Mouse (Mus musculus): ENCODE results near the gene Gm10643. TPM values are rescaled to one million over a fixed set of nuclear protein-coding genes. Genes with fewer than 3 reads are reported as not detected.

The Gm10643 gene
- polyA plus RNA-seq, 1 experiment from 2014 or later, result 1.4 TPM

GRCm38 (mm10) chr8:84023085-84023484, 41.9 kb downstream of the Gm10643 start:
- H3K36me3 ChIP-seq, result no peaks in the 10 kb centered on the region
- H3K27ac ChIP-seq, result peak overlapping the region; percentile 69; the same call in 1 of the 2 replicates
- DNase-seq (ENCODE audit: low spot score), result peak; percentile 85
- no peaks in the 10 kb centered on the region for H3K9me3 ChIP-seq
- 8% methylated on average over 5 of the region's 5 CpGs for WGBS
- H3K4me3 ChIP-seq, result peak overlapping the region; percentile 19; the same call in 1 of the 2 replicates
- H3K27me3 ChIP-seq (ENCODE audit: insufficient read depth, poor library complexity, severe bottlenecking), result peaks cover 67% of the 10 kb centered on the region
- peaks cover 54% of the 10 kb centered on the region for H3K4me1 ChIP-seq

GRCm38 (mm10) chr8:84021569-84021968, 43.4 kb downstream of the Gm10643 start:
- no peak for DNase-seq (ENCODE audit: low spot score)
- Histone ChIP-seq H3K4me3 (peak overlapping the region; percentile 41), H3K27ac (peak overlapping the region; percentile 85), H3K36me3 (no peaks in the 10 kb centered on the region), H3K27me3 (ENCODE audit: insufficient read depth, poor library complexity, severe bottlenecking) (peaks cover 56% of the 10 kb centered on the region), H3K4me1 (peaks cover 54% of the 10 kb centered on the region), H3K9me3 (no peaks in the 10 kb centered on the region)
- 41% methylated on average over 12 of the region's 12 CpGs for WGBS

- Histone ChIP-seq H3K27me3 (ENCODE audit: insufficient read depth, poor library complexity, severe bottlenecking) (peaks cover 51% of the 10 kb centered on the region), H3K36me3 (no peaks in the 10 kb centered on the region), H3K9me3 (no peaks in the 10 kb centered on the region), H3K4me1 (peaks cover 50% of the 10 kb centered on the region), H3K4me3 (peak within 1 kb of the TSS; percentile 41), H3K27ac (peak within 1 kb of the TSS; percentile 85)
- WGBS, result 7% methylated on average over 18 of the region's 18 CpGs
- no peak for DNase-seq (ENCODE audit: low spot score)
Measured at GRCm38 (mm10) chr8:84021096-84021495, 43.8 kb downstream of the Gm10643 start, which contains the start of gene Palm3. Palm3 (plus strand) TSS chr8:84021471.

- peaks cover 40% of the 10 kb centered on the region for H3K4me1 ChIP-seq
- 82% methylated on average over 9 of the region's 9 CpGs for WGBS
- peaks cover 38% of the 10 kb centered on the region for H3K27me3 ChIP-seq (ENCODE audit: insufficient read depth, poor library complexity, severe bottlenecking)
Measured at GRCm38 (mm10) chr8:84019738-84020137, 45.2 kb downstream of the Gm10643 start.

GRCm38 (mm10) chr8:84015833-84016232, 49.1 kb downstream of the Gm10643 start:
- H3K36me3 ChIP-seq, result no peaks in the 10 kb centered on the region
- peaks cover 55% of the 10 kb centered on the region for H3K27me3 ChIP-seq (ENCODE audit: insufficient read depth, poor library complexity, severe bottlenecking)
- no peaks in the 10 kb centered on the region for H3K9me3 ChIP-seq
- DNase-seq (ENCODE audit: low spot score), result no peak
- H3K4me1 ChIP-seq, result peaks cover 24% of the 10 kb centered on the region
- WGBS, result 88% methylated on average over 5 of the region's 5 CpGs
- no peak overlapping the region for H3K27ac ChIP-seq
- H3K4me3 ChIP-seq, result no peak overlapping the region

More at GRCm38 (mm10) chr8:84019738-84020137, 45.2 kb downstream of the Gm10643 start:
- no peaks in the 10 kb centered on the region for H3K36me3 ChIP-seq
- no peak for DNase-seq (ENCODE audit: low spot score)
- H3K27ac ChIP-seq, result no peak overlapping the region
- H3K9me3 ChIP-seq, result no peaks in the 10 kb centered on the region
- no peak overlapping the region for H3K4me3 ChIP-seq

MicroRNA genes within 50 kb of the gene (microRNA counts, 519-probe panel; counts per million panel counts)
- 2,571 counts per million, percentile 6 among the panel's probes with 10 or more counts for microRNA mmu-miR-709

Small RNA genes lying within 50 kb of the gene (microRNA-seq; reads per million reads assigned to microRNA genes)
- not detected for gene Mir709

Other genes with a start within 250 kb of the Gm10643 start
- 8.5 and 12.0 TPM in 2 replicates for gene Adgrl1, start 165.0 kb downstream of the Gm10643 start, polyA plus RNA-seq (2016; fragmentation: Nextera tagmentation; extraction: Ambion mirVana)
- 0.41 and 0.86 TPM in 2 replicates for gene Gm10644, start 109.9 kb downstream of the Gm10643 start, polyA plus RNA-seq (2016; fragmentation: Nextera tagmentation; extraction: Ambion mirVana)
- gene Asf1b, start 109.6 kb downstream of the Gm10643 start, polyA plus RNA-seq (2016; fragmentation: Nextera tagmentation; extraction: Ambion mirVana), result 71.5 and 80.8 TPM in 2 replicates
- gene Prkaca, start 92.1 kb downstream of the Gm10643 start, polyA plus RNA-seq (2016; fragmentation: Nextera tagmentation; extraction: Ambion mirVana), result 157 and 160 TPM in 2 replicates
- gene Samd1, start 67.5 kb downstream of the Gm10643 start, polyA plus RNA-seq (2016; fragmentation: Nextera tagmentation; extraction: Ambion mirVana), result 5.0 and 10.7 TPM in 2 replicates
- gene 1700067K01Rik, start 63.6 kb downstream of the Gm10643 start, polyA plus RNA-seq (2016; fragmentation: Nextera tagmentation; extraction: Ambion mirVana), result 0.27 and 0.95 TPM in 2 replicates
- gene 2210011C24Rik, start 53.0 kb downstream of the Gm10643 start, polyA plus RNA-seq (2016; fragmentation: Nextera tagmentation; extraction: Ambion mirVana), result 0.30 and 0.80 TPM in 2 replicates
- gene Palm3, start 43.7 kb downstream of the Gm10643 start, polyA plus RNA-seq (2016; fragmentation: Nextera tagmentation; extraction: Ambion mirVana), result 4.9 and 7.4 TPM in 2 replicates
- gene Il27ra, start 22.5 kb downstream of the Gm10643 start, polyA plus RNA-seq (2016; fragmentation: Nextera tagmentation; extraction: Ambion mirVana), result 1.4 and 2.6 TPM in 2 replicates
- gene Rln3, start 20.1 kb downstream of the Gm10643 start, polyA plus RNA-seq (2016; fragmentation: Nextera tagmentation; extraction: Ambion mirVana), result 0.67 TPM in 1 of 2 replicates, not detected in the other
- gene Rfx1, start 1.7 kb upstream of the Gm10643 start, polyA plus RNA-seq (2016; fragmentation: Nextera tagmentation; extraction: Ambion mirVana), result 6.5 and 7.3 TPM in 2 replicates
- gene Dcaf15, start 39.6 kb upstream of the Gm10643 start, polyA plus RNA-seq (2016; fragmentation: Nextera tagmentation; extraction: Ambion mirVana), result 10.4 and 14.2 TPM in 2 replicates
- gene Podnl1, start 60.9 kb upstream of the Gm10643 start, polyA plus RNA-seq (2016; fragmentation: Nextera tagmentation; extraction: Ambion mirVana), result 0.05 and 0.10 TPM in 2 replicates
- gene Cc2d1a, start 82.8 kb upstream of the Gm10643 start, polyA plus RNA-seq (2016; fragmentation: Nextera tagmentation; extraction: Ambion mirVana), result 19.5 and 19.7 TPM in 2 replicates
- 0.79 and 1.5 TPM in 2 replicates for gene 4930432K21Rik, start 82.9 kb upstream of the Gm10643 start, polyA plus RNA-seq (2016; fragmentation: Nextera tagmentation; extraction: Ambion mirVana)
- gene Nanos3, start 120.1 kb upstream of the Gm10643 start, polyA plus RNA-seq (2016; fragmentation: Nextera tagmentation; extraction: Ambion mirVana), result 1.2 and 2.3 TPM in 2 replicates
- gene Zswim4, start 171.9 kb upstream of the Gm10643 start, polyA plus RNA-seq (2016; fragmentation: Nextera tagmentation; extraction: Ambion mirVana), result 14.4 and 17.5 TPM in 2 replicates
- gene D8Ertd738e, start 184.6 kb upstream of the Gm10643 start, polyA plus RNA-seq (2016; fragmentation: Nextera tagmentation; extraction: Ambion mirVana), result 353 and 374 TPM in 2 replicates
- 60.5 and 74.9 TPM in 2 replicates for gene Mri1, start 192.2 kb upstream of the Gm10643 start, polyA plus RNA-seq (2016; fragmentation: Nextera tagmentation; extraction: Ambion mirVana)
- 18.8 and 20.8 TPM in 2 replicates for gene Ccdc130, start 205.2 kb upstream of the Gm10643 start, polyA plus RNA-seq (2016; fragmentation: Nextera tagmentation; extraction: Ambion mirVana)